Mouse (Mus musculus) duodenum, adult 2 months (tissue): ENCODE results near the gene Cdh4. TPM values are rescaled to one million over a fixed set of nuclear protein-coding genes. Genes with fewer than 3 reads are reported as not detected.

Source experiments
- polyA plus RNA-seq: library from polyadenylated mRNA; depleted of rRNA; stranded (reverse); fragments of >200 nt; gene quantifications from 2 replicates; pipeline ENCODE4 v1.2.3, GENCODE M21; 2012; ENCODE audit warnings: low replicate concordance; rRNA removed

Cdh4 gene
- 0.06 and 0.15 TPM in 2 replicates for polyA plus RNA-seq

DNA sequence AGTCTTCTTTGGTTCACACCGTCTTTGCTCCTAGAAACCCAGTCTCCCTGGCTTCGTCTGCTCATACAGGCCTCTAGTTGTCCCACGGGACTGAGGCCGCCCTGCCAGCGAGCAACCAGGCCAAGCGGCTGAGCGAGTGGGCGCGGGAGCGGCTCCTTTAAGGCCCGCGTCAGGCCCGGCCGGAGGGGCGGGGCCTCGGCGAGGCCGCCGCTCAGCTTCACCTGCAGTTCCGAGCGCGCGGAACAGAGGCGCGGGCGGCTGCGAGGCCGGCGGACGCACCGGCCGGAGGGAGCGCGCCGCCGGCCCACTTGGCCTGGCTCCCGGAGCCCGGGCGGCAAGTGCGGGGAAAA is at the start of gene Cdh4:
Gene Cdh4, plus strand, starts transcription at position 241 of the 350 bp plus-strand sequence.

